Mouse (Mus musculus): ENCODE results near the gene Trp53tg5. TPM values are rescaled to one million over a fixed set of nuclear protein-coding genes. Genes with fewer than 3 reads are reported as not detected.

The Trp53tg5 gene
- polyA plus RNA-seq (2015; fragmentation: Illumina TruSeq; extraction: RNeasy Lipid Tissue Mini Kit (QIAGEN cat#74804); ENCODE audit: insufficient read depth, low replicate concordance): not detected

GRCm38 (mm10) chr2:164473624-164474023 lies at the start of gene Trp53tg5:
TSS of gene Trp53tg5 (minus strand) at chr2:164473724.

GRCm38 (mm10) chr2:164496847-164497690 lies 23.5 kb upstream of the Trp53tg5 start, which contains the start of gene Pigt:
TSS of gene Pigt (plus strand) at chr2:164497520.

DNA sequence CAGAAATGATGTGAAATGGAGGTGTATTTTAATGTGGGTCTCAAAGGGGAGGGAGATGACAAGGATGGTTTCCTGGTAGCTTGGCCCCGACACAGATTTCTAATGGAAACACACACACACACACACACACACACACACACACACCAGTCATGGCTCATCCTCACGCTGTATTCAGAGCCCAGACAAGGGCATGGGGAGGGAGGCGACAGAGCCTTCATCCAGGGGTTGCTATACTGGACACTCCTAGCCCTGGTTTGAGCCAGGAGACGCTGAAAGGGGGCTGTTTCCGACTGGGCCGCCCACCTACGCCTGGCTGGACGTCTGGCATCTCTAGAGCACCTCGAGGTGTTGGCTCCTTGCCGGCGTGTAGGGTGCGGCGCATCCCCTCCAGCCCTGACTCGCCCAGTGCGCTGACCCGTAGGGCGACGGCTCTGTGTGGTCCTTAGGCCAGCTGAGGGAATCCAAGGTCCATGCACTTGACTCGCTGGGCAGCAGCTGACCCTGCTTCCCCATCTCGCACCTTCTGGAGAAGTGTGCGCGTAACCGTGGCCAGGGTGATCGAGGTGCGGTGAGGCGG lies 12.2 kb upstream of the Trp53tg5 start, which contains the start of gene Dbndd2:
Gene Dbndd2, plus strand, starts transcription at position 426 of the 577 bp plus-strand sequence.

GRCm38 (mm10) chr2:164460745-164461551 lies 12.6 kb downstream of the Trp53tg5 start, which contains the start of gene Gm20458:
TSS of gene Gm20458 (plus strand) at chr2:164460967.

GRCm38 (mm10) chr2:164456864-164457300 lies 16.6 kb downstream of the Trp53tg5 start, which contains the start of gene Sys1:
TSS of gene Sys1 (plus strand) at chr2:164456964.

DNA sequence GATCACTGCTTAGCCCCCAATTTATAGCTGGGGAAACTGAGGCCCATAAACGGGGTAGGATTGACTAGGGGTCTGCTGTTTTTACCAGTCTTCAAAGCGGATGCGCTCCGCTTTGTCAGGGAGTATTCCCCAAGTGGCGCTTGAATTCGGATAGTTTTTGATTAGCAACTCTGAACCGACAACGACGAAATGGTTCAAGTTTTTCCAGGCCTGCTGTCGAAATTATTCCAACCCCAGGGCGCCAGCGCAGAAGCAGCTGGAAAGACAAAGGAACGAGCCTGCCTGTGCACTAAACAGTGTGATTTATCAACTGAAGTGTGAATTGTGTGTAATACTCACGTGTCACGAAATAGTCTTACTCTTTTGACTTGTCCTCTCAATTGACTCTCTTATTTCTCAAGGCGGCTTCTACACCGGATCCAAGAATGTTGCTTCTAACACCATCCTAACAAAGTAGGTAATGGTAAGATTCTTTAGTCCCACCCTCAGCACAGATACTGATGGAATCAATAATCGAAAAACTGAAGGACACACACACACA lies 30.0 kb downstream of the Trp53tg5 start, which contains the start of gene Sdc4:
Gene Sdc4, minus strand, starts transcription at position 428 of the 541 bp plus-strand sequence.

Other genes starting within 250 kb of the Trp53tg5 start
- gene Svs2, start 235.3 kb downstream of the Trp53tg5 start, polyA plus RNA-seq (2015; fragmentation: Illumina TruSeq; extraction: RNeasy Lipid Tissue Mini Kit (QIAGEN cat#74804); ENCODE audit: insufficient read depth, low replicate concordance): not detected
- gene Svs3b, start 217.1 kb downstream of the Trp53tg5 start, polyA plus RNA-seq (2015; fragmentation: Illumina TruSeq; extraction: RNeasy Lipid Tissue Mini Kit (QIAGEN cat#74804); ENCODE audit: insufficient read depth, low replicate concordance): not detected
- not detected for gene Svs4, start 195.3 kb downstream of the Trp53tg5 start, polyA plus RNA-seq (2015; fragmentation: Illumina TruSeq; extraction: RNeasy Lipid Tissue Mini Kit (QIAGEN cat#74804); ENCODE audit: insufficient read depth, low replicate concordance)
- gene Svs3a, start 184.5 kb downstream of the Trp53tg5 start, polyA plus RNA-seq (2015; fragmentation: Illumina TruSeq; extraction: RNeasy Lipid Tissue Mini Kit (QIAGEN cat#74804); ENCODE audit: insufficient read depth, low replicate concordance): not detected
- not detected for gene Svs6, start 157.0 kb downstream of the Trp53tg5 start, polyA plus RNA-seq (2015; fragmentation: Illumina TruSeq; extraction: RNeasy Lipid Tissue Mini Kit (QIAGEN cat#74804); ENCODE audit: insufficient read depth, low replicate concordance)
- not detected for gene Svs5, start 141.0 kb downstream of the Trp53tg5 start, polyA plus RNA-seq (2015; fragmentation: Illumina TruSeq; extraction: RNeasy Lipid Tissue Mini Kit (QIAGEN cat#74804); ENCODE audit: insufficient read depth, low replicate concordance)
- 67.5 TPM for gene Slpi, start 84.6 kb downstream of the Trp53tg5 start, polyA plus RNA-seq (2015; fragmentation: Illumina TruSeq; extraction: RNeasy Lipid Tissue Mini Kit (QIAGEN cat#74804); ENCODE audit: insufficient read depth, low replicate concordance)
- 0.04 TPM for gene Rbpjl, start 70.6 kb downstream of the Trp53tg5 start, polyA plus RNA-seq (2015; fragmentation: Illumina TruSeq; extraction: RNeasy Lipid Tissue Mini Kit (QIAGEN cat#74804); ENCODE audit: insufficient read depth, low replicate concordance)
- 0.06 TPM for gene Matn4, start 68.6 kb downstream of the Trp53tg5 start, polyA plus RNA-seq (2015; fragmentation: Illumina TruSeq; extraction: RNeasy Lipid Tissue Mini Kit (QIAGEN cat#74804); ENCODE audit: insufficient read depth, low replicate concordance)
- gene Sdc4, start 29.8 kb downstream of the Trp53tg5 start, polyA plus RNA-seq (2015; fragmentation: Illumina TruSeq; extraction: RNeasy Lipid Tissue Mini Kit (QIAGEN cat#74804); ENCODE audit: insufficient read depth, low replicate concordance): 55.3 TPM
- gene Sys1, start 16.8 kb downstream of the Trp53tg5 start, polyA plus RNA-seq (2015; fragmentation: Illumina TruSeq; extraction: RNeasy Lipid Tissue Mini Kit (QIAGEN cat#74804); ENCODE audit: insufficient read depth, low replicate concordance): 21.8 TPM
- not detected for gene Gm20458, start 12.8 kb downstream of the Trp53tg5 start, polyA plus RNA-seq (2015; fragmentation: Illumina TruSeq; extraction: RNeasy Lipid Tissue Mini Kit (QIAGEN cat#74804); ENCODE audit: insufficient read depth, low replicate concordance)
- 12.0 TPM for gene Dbndd2, start 12.4 kb upstream of the Trp53tg5 start, polyA plus RNA-seq (2015; fragmentation: Illumina TruSeq; extraction: RNeasy Lipid Tissue Mini Kit (QIAGEN cat#74804); ENCODE audit: insufficient read depth, low replicate concordance)
- 28.4 TPM for gene Pigt, start 23.8 kb upstream of the Trp53tg5 start, polyA plus RNA-seq (2015; fragmentation: Illumina TruSeq; extraction: RNeasy Lipid Tissue Mini Kit (QIAGEN cat#74804); ENCODE audit: insufficient read depth, low replicate concordance)
- not detected for gene Wfdc2, start 88.7 kb upstream of the Trp53tg5 start, polyA plus RNA-seq (2015; fragmentation: Illumina TruSeq; extraction: RNeasy Lipid Tissue Mini Kit (QIAGEN cat#74804); ENCODE audit: insufficient read depth, low replicate concordance)
- not detected for gene Spint3, start 99.7 kb upstream of the Trp53tg5 start, polyA plus RNA-seq (2015; fragmentation: Illumina TruSeq; extraction: RNeasy Lipid Tissue Mini Kit (QIAGEN cat#74804); ENCODE audit: insufficient read depth, low replicate concordance)
- 0.44 TPM for gene Wfdc6a, start 111.7 kb upstream of the Trp53tg5 start, polyA plus RNA-seq (2015; fragmentation: Illumina TruSeq; extraction: RNeasy Lipid Tissue Mini Kit (QIAGEN cat#74804); ENCODE audit: insufficient read depth, low replicate concordance)
- not detected for gene Eppin, start 119.9 kb upstream of the Trp53tg5 start, polyA plus RNA-seq (2015; fragmentation: Illumina TruSeq; extraction: RNeasy Lipid Tissue Mini Kit (QIAGEN cat#74804); ENCODE audit: insufficient read depth, low replicate concordance)
- gene Wfdc6b, start 139.8 kb upstream of the Trp53tg5 start, polyA plus RNA-seq (2015; fragmentation: Illumina TruSeq; extraction: RNeasy Lipid Tissue Mini Kit (QIAGEN cat#74804); ENCODE audit: insufficient read depth, low replicate concordance): not detected
- not detected for gene Wfdc8, start 139.9 kb upstream of the Trp53tg5 start, polyA plus RNA-seq (2015; fragmentation: Illumina TruSeq; extraction: RNeasy Lipid Tissue Mini Kit (QIAGEN cat#74804); ENCODE audit: insufficient read depth, low replicate concordance)
- gene Wfdc16, start 165.1 kb upstream of the Trp53tg5 start, polyA plus RNA-seq (2015; fragmentation: Illumina TruSeq; extraction: RNeasy Lipid Tissue Mini Kit (QIAGEN cat#74804); ENCODE audit: insufficient read depth, low replicate concordance): not detected
- not detected for gene Wfdc10, start 182.3 kb upstream of the Trp53tg5 start, polyA plus RNA-seq (2015; fragmentation: Illumina TruSeq; extraction: RNeasy Lipid Tissue Mini Kit (QIAGEN cat#74804); ENCODE audit: insufficient read depth, low replicate concordance)
- gene Wfdc9, start 182.9 kb upstream of the Trp53tg5 start, polyA plus RNA-seq (2015; fragmentation: Illumina TruSeq; extraction: RNeasy Lipid Tissue Mini Kit (QIAGEN cat#74804); ENCODE audit: insufficient read depth, low replicate concordance): not detected
- not detected for gene Wfdc11, start 200.4 kb upstream of the Trp53tg5 start, polyA plus RNA-seq (2015; fragmentation: Illumina TruSeq; extraction: RNeasy Lipid Tissue Mini Kit (QIAGEN cat#74804); ENCODE audit: insufficient read depth, low replicate concordance)
- not detected for gene Wfdc13, start 211.4 kb upstream of the Trp53tg5 start, polyA plus RNA-seq (2015; fragmentation: Illumina TruSeq; extraction: RNeasy Lipid Tissue Mini Kit (QIAGEN cat#74804); ENCODE audit: insufficient read depth, low replicate concordance)
- gene Spint4, start 224.8 kb upstream of the Trp53tg5 start, polyA plus RNA-seq (2015; fragmentation: Illumina TruSeq; extraction: RNeasy Lipid Tissue Mini Kit (QIAGEN cat#74804); ENCODE audit: insufficient read depth, low replicate concordance): not detected
- not detected for gene Spint5, start 241.6 kb upstream of the Trp53tg5 start, polyA plus RNA-seq (2015; fragmentation: Illumina TruSeq; extraction: RNeasy Lipid Tissue Mini Kit (QIAGEN cat#74804); ENCODE audit: insufficient read depth, low replicate concordance)